Mouse (Mus musculus) embryonic facial prominence, embryonic 12.5 days (tissue): ENCODE results near the gene Pxdn. TPM values are rescaled to one million over a fixed set of nuclear protein-coding genes. Genes with fewer than 3 reads are reported as not detected.

ENCODE experiments used
- ATAC-seq: fragments of 200-750 bp; cut with Nextera tagmentation; 2 replicates; pipeline ENCODE4 v1.8.0; 2017; ENCODE audit not compliant: insufficient number of reproducible peaks, insufficient read depth, low FRiP score, low TSS enrichment
- H3K27ac ChIP-seq: fragments of 300-500 bp; sonication (generic); 2 replicates; pipeline ENCODE4 v1.5.1; 2016; ENCODE audit warnings: mild to moderate bottlenecking
- H3K27me3 ChIP-seq: fragments of 300-500 bp; sonication (generic); 2 replicates; pipeline ENCODE4 v1.6.1; 2016; ENCODE audit warnings: mild to moderate bottlenecking, moderate library complexity
- H3K36me3 ChIP-seq: fragments of 300-500 bp; sonication (generic); 2 replicates; pipeline ENCODE4 v1.6.1; 2016; ENCODE audit warnings: mild to moderate bottlenecking
- H3K4me1 ChIP-seq: fragments of 300-500 bp; sonication (generic); 2 replicates; pipeline ENCODE4 v1.6.1; 2016
- H3K4me2 ChIP-seq: fragments of 300-500 bp; sonication (generic); replicated peaks from 2 replicates; pipeline ENCODE4 v1.6.1; 2016; ENCODE audit warnings: mild to moderate bottlenecking, moderate library complexity
- H3K4me3 ChIP-seq: fragments of 300-500 bp; sonication (generic); 2 replicates; pipeline ENCODE4 v1.5.1; 2016; ENCODE audit warnings: mild to moderate bottlenecking
- H3K9ac ChIP-seq: fragments of 300-500 bp; sonication (generic); 2 replicates; pipeline ENCODE4 v1.6.1; 2016; ENCODE audit warnings: mild to moderate bottlenecking, moderate library complexity
- H3K9me3 ChIP-seq: fragments of 300-500 bp; sonication (generic); 2 replicates; pipeline ENCODE4 v1.6.1; 2016; ENCODE audit warnings: mild to moderate bottlenecking, moderate library complexity
- WGBS: fragments of 180-500 bp; shearing (Covaris S2); methylation state at CpG from one replicate; pipeline ENCODE4 v1.1.7; 2016; 5-methylcytosine and 5-hydroxymethylcytosine counted together
- polyA plus RNA-seq: library from polyadenylated mRNA; unstranded; fragments of >200 nt; fragmentation: Nextera tagmentation; extraction: Ambion mirVana; gene quantifications from 2 replicates; pipeline ENCODE4 v1.2.1, GENCODE M21; 2016

Pxdn gene
- polyA plus RNA-seq, 1 experiment from 2014 or later, result 130 TPM

- Histone ChIP-seq H3K36me3 (peaks cover 95% of the 10 kb centered on the region), H3K9me3 (no peaks in the 10 kb centered on the region), H3K4me2 (no peak overlapping the region), H3K4me3 (no peak overlapping the region), H3K27ac (no peak overlapping the region), H3K27me3 (no peaks in the 10 kb centered on the region), H3K4me1 (no peaks in the 10 kb centered on the region), H3K9ac (no peak overlapping the region)
- ATAC-seq, result no peak
- 90% methylated on average over 5 of the region's 5 CpGs for WGBS
Measured at GRCm38 (mm10) chr12:29998895-29999294, 61.5 kb downstream of the Pxdn start.

DNA sequence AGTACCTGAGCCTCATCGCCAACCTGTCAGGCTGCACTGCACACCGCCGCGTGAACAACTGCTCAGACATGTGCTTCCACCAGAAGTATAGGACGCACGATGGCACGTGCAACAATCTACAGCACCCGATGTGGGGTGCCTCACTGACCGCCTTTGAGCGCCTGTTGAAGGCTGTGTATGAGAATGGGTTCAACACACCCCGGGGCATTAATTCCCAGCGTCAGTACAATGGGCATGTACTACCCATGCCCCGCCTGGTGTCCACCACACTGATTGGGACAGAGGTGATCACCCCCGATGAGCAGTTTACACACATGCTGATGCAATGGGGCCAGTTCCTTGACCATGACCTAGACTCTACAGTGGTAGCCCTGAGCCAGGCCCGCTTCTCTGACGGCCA lies 64.5 kb downstream of the Pxdn start:
- no peak for ATAC-seq
- 97% methylated on average over 16 of the region's 16 CpGs for WGBS
- H3K36me3 ChIP-seq, result peaks cover 87% of the 10 kb centered on the region

DNA sequence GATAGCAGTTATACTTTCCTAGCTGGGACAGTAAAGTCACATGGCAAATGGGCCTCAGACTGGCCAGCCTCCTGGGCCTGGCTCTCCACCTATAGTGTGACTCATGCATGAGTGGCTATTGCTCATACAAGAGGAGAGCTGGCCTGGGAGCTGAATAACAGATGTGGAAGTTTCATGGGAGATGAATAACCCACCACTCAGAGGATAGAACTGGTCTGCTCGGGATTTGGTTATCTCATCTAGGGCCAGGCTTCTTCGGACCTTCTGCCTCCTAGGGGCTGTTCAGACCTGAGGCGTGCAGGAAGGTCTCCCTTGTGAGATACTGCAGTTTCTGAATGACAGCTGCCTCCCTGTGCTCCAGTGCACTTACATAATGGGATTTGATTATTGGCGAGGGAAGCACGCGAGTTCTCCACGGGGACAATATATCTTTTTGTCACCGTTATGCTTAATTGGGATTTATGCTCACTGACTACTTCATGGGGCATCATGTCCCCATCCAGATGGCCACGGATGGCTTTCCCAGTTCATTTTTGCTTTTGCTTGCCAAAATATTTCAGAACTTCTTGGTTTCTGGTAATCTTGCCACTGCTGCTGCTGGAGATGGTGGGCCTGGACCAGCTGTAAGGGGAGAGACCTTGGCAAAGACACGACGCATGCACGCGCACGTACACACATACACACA lies 66.4 kb downstream of the Pxdn start:
- Histone ChIP-seq H3K9me3 (no peaks in the 10 kb centered on the region), H3K27ac (no peak overlapping the region), H3K4me1 (no peaks in the 10 kb centered on the region), H3K9ac (no peak overlapping the region), H3K4me2 (no peak overlapping the region), H3K36me3 (peaks cover 84% of the 10 kb centered on the region), H3K4me3 (no peak overlapping the region), H3K27me3 (no peaks in the 10 kb centered on the region)
- ATAC-seq, result no peak
- WGBS, result 88% methylated on average over 14 of the region's 14 CpGs

More for the DNA sequence above, 64.5 kb downstream of the Pxdn start:
- Histone ChIP-seq H3K27me3 (no peaks in the 10 kb centered on the region), H3K27ac (no peak overlapping the region), H3K4me3 (no peak overlapping the region), H3K9me3 (no peaks in the 10 kb centered on the region), H3K9ac (no peak overlapping the region), H3K4me1 (no peaks in the 10 kb centered on the region), H3K4me2 (no peak overlapping the region)

GRCm38 (mm10) chr12:30004365-30004723 lies 66.9 kb downstream of the Pxdn start:
- H3K27ac ChIP-seq, result no peak overlapping the region
- no peaks in the 10 kb centered on the region for H3K9me3 ChIP-seq
- H3K9ac ChIP-seq, result no peak overlapping the region
- no peaks in the 10 kb centered on the region for H3K4me1 ChIP-seq
- ATAC-seq, result no peak
- H3K4me2 ChIP-seq, result no peak overlapping the region
- H3K36me3 ChIP-seq, result peaks cover 84% of the 10 kb centered on the region
- no peak overlapping the region for H3K4me3 ChIP-seq
- 84% methylated on average over 5 of the region's 5 CpGs for WGBS
- no peaks in the 10 kb centered on the region for H3K27me3 ChIP-seq

DNA sequence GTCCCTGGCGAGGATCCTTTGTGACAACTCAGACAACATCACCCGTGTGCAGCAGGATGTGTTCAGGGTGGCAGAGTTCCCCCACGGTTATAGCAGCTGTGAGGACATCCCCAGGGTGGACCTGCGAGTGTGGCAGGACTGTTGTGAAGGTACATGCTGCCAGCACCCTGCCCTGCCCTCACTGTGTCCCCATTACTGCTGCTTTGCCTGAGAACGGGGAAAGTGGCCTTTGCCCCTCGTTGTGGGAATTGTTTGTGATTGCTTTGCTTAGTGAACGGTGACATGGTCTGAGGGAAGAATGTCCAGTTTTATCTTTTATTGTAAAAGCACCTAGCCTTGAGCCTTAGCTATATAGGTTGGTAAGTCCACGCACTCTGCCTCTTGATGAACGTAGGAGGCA lies 69.2 kb downstream of the Pxdn start:
- H3K4me1 ChIP-seq, result no peaks in the 10 kb centered on the region
- H3K9me3 ChIP-seq, result no peaks in the 10 kb centered on the region

GRCm38 (mm10) chr12:30008741-30009140 lies 71.3 kb downstream of the Pxdn start:
- Histone ChIP-seq H3K4me1 (no peaks in the 10 kb centered on the region), H3K27me3 (no peaks in the 10 kb centered on the region), H3K27ac (no peak overlapping the region), H3K36me3 (peaks cover 83% of the 10 kb centered on the region), H3K9me3 (no peaks in the 10 kb centered on the region), H3K9ac (no peak overlapping the region), H3K4me3 (no peak overlapping the region), H3K4me2 (no peak overlapping the region)
- ATAC-seq, result no peak
- 94% methylated on average over 5 of the region's 5 CpGs for WGBS

More for the DNA sequence above, 69.2 kb downstream of the Pxdn start:
- Histone ChIP-seq H3K27ac (no peak overlapping the region), H3K4me3 (no peak overlapping the region), H3K36me3 (peaks cover 83% of the 10 kb centered on the region), H3K27me3 (no peaks in the 10 kb centered on the region), H3K9ac (no peak overlapping the region), H3K4me2 (no peak overlapping the region)
- no peak for ATAC-seq
- WGBS, result 82% methylated on average over 9 of the region's 9 CpGs

GRCm38 (mm10) chr12:30015501-30015900 lies 78.1 kb downstream of the Pxdn start:
- no peak for ATAC-seq
- H3K4me3 ChIP-seq, result no peak overlapping the region
- no peak overlapping the region for H3K9ac ChIP-seq
- 91% methylated on average over 9 of the region's 9 CpGs for WGBS
- no peak overlapping the region for H3K27ac ChIP-seq
- peaks cover 84% of the 10 kb centered on the region for H3K36me3 ChIP-seq
- H3K27me3 ChIP-seq, result no peaks in the 10 kb centered on the region
- no peaks in the 10 kb centered on the region for H3K4me1 ChIP-seq
- H3K4me2 ChIP-seq, result no peak overlapping the region
- H3K9me3 ChIP-seq, result no peaks in the 10 kb centered on the region

- WGBS, result 90% methylated on average over 3 of the region's 3 CpGs
- no peaks in the 10 kb centered on the region for H3K4me1 ChIP-seq
- no peaks in the 10 kb centered on the region for H3K27me3 ChIP-seq
- H3K4me3 ChIP-seq, result no peak overlapping the region
- no peak overlapping the region for H3K4me2 ChIP-seq
- no peak for ATAC-seq
- no peaks in the 10 kb centered on the region for H3K9me3 ChIP-seq
- H3K27ac ChIP-seq, result no peak overlapping the region
- H3K36me3 ChIP-seq, result peaks cover 72% of the 10 kb centered on the region
- H3K9ac ChIP-seq, result no peak overlapping the region
Measured at GRCm38 (mm10) chr12:30017131-30017530, 79.7 kb downstream of the Pxdn start.

DNA sequence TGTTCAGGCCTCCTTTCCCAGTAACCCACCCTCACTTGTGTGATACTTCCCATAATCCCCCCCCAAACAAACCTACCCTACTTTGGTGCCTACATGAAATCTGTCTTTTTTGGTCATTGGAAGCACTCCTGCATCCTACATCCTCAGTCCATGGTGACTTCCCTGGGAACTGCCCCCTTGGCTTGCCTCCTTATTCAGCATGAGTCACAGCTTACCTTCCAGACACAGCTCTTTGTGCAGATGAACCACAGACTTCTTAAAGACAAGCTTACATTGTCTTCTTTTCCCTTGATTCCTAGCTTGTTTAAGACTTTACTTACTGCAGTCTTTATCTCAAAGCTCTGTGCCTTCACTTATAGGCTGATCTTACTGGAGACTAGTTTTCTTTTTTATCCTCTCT lies 83.0 kb downstream of the Pxdn start:
- no peaks in the 10 kb centered on the region for H3K4me1 ChIP-seq
- no peak overlapping the region for H3K4me3 ChIP-seq

DNA sequence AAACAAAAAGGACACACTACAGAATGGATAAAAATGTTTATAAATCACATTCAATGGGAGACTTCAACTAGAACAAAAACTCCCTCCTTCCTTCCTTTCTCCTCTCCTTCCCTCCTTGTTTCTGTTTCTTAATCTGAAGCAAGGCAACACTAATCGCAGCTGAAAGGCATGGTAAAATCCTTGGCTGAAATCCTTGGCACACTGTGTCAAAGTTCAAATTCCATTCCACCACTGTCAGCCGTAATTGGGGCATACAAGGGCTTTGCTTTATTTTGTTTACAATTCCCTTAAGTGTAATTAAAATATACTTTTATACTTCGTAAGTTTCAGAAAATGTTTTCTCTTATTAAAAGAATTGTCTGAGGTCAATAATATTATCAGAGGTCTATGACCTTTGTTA lies 86.1 kb downstream of the Pxdn start:
- 17% methylated on average over 3 of the region's 3 CpGs for WGBS
- H3K9me3 ChIP-seq, result no peaks in the 10 kb centered on the region

More for the DNA sequence above, 83.0 kb downstream of the Pxdn start:
- peaks cover 42% of the 10 kb centered on the region for H3K36me3 ChIP-seq
- H3K9ac ChIP-seq, result no peak overlapping the region
- no peak overlapping the region for H3K4me2 ChIP-seq
- H3K27me3 ChIP-seq, result no peaks in the 10 kb centered on the region
- no peaks in the 10 kb centered on the region for H3K9me3 ChIP-seq
- ATAC-seq, result no peak
- H3K27ac ChIP-seq, result no peak overlapping the region

DNA sequence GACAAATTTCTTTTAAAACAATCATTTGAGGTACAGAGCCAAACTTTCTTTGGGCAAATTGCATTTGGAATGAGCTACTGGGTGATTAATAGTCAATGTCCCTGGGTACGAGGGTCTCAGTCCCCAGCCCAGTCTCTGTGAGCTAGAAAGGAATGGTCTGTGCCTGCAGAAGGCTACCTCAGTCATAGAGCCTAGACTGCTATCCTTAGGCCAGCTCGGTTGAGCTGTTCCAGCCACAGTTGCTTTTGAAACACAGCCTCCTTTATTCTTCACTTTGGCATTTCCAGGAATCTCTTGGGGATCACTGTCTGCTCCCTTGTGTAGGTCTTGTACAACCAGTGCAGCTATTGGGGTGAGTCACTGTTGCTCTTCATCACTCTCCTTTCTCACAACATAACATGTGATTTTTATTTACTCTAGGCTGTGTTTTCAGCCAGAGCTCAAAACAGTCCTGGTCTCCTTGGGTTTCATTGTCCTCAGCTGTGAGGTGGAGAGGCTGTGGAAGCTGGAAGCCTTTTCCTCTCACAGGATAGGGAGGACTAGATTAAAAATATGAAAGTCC lies 86.9 kb downstream of the Pxdn start:
- Histone ChIP-seq H3K4me1 (no peaks in the 10 kb centered on the region), H3K27me3 (no peaks in the 10 kb centered on the region), H3K9me3 (no peaks in the 10 kb centered on the region), H3K27ac (0 out of 2 replicates have a peak overlapping the region, but pooled peaks have one; percentile 37), H3K36me3 (peaks cover 12% of the 10 kb centered on the region; the same call in 1 of the 2 replicates), H3K9ac (no peak overlapping the region), H3K4me3 (no peak overlapping the region), H3K4me2 (no peak overlapping the region)
- ATAC-seq, result no peak
- WGBS, result 37% methylated on average over 2 of the region's 2 CpGs

More for the DNA sequence above, 86.1 kb downstream of the Pxdn start:
- H3K27ac ChIP-seq, result no peak overlapping the region
- no peak overlapping the region for H3K9ac ChIP-seq
- no peaks in the 10 kb centered on the region for H3K27me3 ChIP-seq
- H3K4me2 ChIP-seq, result no peak overlapping the region
- peaks cover 15% of the 10 kb centered on the region for H3K36me3 ChIP-seq
- H3K4me3 ChIP-seq, result no peak overlapping the region
- no peak for ATAC-seq
- no peaks in the 10 kb centered on the region for H3K4me1 ChIP-seq

GRCm38 (mm10) chr12:30027721-30028340 lies 90.4 kb downstream of the Pxdn start:
- ATAC-seq, result no peak
- Histone ChIP-seq H3K4me2 (no peak overlapping the region), H3K4me1 (no peaks in the 10 kb centered on the region), H3K9ac (no peak overlapping the region), H3K27me3 (no peaks in the 10 kb centered on the region), H3K4me3 (no peak overlapping the region), H3K27ac (no peak overlapping the region), H3K9me3 (no peaks in the 10 kb centered on the region), H3K36me3 (no peaks in the 10 kb centered on the region)
- 37% methylated on average over 3 of the region's 3 CpGs for WGBS
